Mouse (Mus musculus): ENCODE data around the gene Rnaseh2c. TPM values are rescaled to one million over a fixed set of nuclear protein-coding genes. Genes with fewer than 3 reads are reported as not detected.

Gene Rnaseh2c
- polyA plus RNA-seq, 1 experiment = 77.8 TPM

GRCm38 (mm10) chr19:5559229-5559628 lies 42.4 kb upstream of the Rnaseh2c start:
- Histone ChIP-seq H3K36me3 (ENCODE audit: control insufficient read depth, insufficient read depth) (no peaks in the 10 kb centered on the region), H3K27me3 (ENCODE audit: control insufficient read depth, insufficient read depth, insufficient read length) (peaks cover 56% of the 10 kb centered on the region), H3K4me3 (ENCODE audit: insufficient read depth, poor library complexity, severe bottlenecking) (no peak overlapping the region), H3ac (ENCODE audit: control insufficient read depth, insufficient read length, low read depth) (no peak overlapping the region), H3K79me2 (ENCODE audit: control insufficient read depth, insufficient read depth) (no peaks in the 10 kb centered on the region), H3K79me3 (ENCODE audit: low read depth) (no peaks in the 10 kb centered on the region)
- no peak for TF ChIP-seq USF1 (IDR thresholded peaks at IDR 0.05; ENCODE audit: low read depth)
- TF ChIP-seq MAX (IDR thresholded peaks at IDR 0.05) = no peak
- no peak for TF ChIP-seq CEBPB (IDR thresholded peaks at IDR 0.05; ENCODE audit: low read depth)
- TF ChIP-seq MYOD1 (IDR thresholded peaks at IDR 0.05; ENCODE audit: control insufficient read depth, insufficient read length, low read depth) = no peak

DNA sequence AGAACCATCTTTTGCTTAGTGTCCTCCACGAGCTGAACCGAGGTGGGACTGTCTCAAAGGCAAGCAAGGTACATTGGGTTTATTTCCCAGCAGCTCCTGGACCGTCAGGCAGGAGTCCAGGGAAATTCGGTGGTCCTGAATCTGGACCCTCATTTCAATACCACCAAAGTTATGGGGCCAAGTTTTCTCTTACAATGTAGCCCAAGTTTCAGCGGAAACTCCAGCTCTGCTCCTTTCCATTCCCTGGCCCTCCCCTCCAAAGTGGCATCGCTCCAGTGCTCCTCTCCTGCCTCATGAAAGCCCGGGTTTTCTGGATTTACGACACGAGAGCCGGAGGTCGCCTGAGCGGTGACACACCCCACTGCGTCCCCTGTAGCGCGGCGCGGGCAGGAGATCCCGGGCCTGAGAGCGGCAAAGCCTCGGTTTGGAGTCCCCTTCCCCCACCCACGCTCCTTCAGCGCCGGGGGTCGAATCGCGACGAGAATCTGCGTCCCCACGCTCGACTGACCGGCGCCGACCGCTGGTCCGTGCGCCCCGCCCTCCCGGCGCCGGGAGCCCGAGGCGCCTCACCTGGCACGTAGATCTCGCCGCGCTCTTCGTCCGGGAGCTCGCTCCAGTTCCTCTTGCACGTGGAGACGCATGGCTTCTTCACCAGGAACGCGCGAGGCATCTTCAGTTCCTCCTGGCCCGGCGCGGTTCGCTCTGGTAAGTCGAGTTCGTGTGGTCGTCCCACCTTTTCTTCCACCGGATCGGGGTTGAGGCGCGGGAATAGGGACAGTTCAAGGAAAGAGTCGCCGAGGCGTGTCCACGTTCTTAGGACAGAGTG lies 41.8 kb upstream of the Rnaseh2c start:
- Histone ChIP-seq H3K27me3 (ENCODE audit: control insufficient read depth, insufficient read depth, insufficient read length) (peaks cover 56% of the 10 kb centered on the region), H3K36me3 (ENCODE audit: control insufficient read depth, insufficient read depth) (no peaks in the 10 kb centered on the region), H3K79me3 (ENCODE audit: low read depth) (no peaks in the 10 kb centered on the region), H3K79me2 (ENCODE audit: control insufficient read depth, insufficient read depth) (no peaks in the 10 kb centered on the region), H3K4me3 (ENCODE audit: insufficient read depth, poor library complexity, severe bottlenecking) (no peak overlapping the region), H3ac (ENCODE audit: control insufficient read depth, insufficient read length, low read depth) (no peak overlapping the region)
- TF ChIP-seq FOSL1 (IDR thresholded peaks at IDR 0.05; ENCODE audit: insufficient read depth, low read length, poor library complexity, severe bottlenecking) (no peak), MAX (IDR thresholded peaks at IDR 0.05) (no peak), CTCF (IDR thresholded peaks at IDR 0.05; ENCODE audit: control insufficient read depth, insufficient read depth, insufficient read length) (no peak), CEBPB (IDR thresholded peaks at IDR 0.05; ENCODE audit: low read depth) (no peak), USF1 (IDR thresholded peaks at IDR 0.05; ENCODE audit: low read depth) (no peak), MYOD1 (IDR thresholded peaks at IDR 0.05; ENCODE audit: control insufficient read depth, insufficient read length, low read depth) (no peak), MYOG (IDR thresholded peaks at IDR 0.05; ENCODE audit: control insufficient read depth, extremely low read depth, insufficient read length) (no peak)

- peaks cover 56% of the 10 kb centered on the region for H3K27me3 ChIP-seq (ENCODE audit: control insufficient read depth, insufficient read depth, insufficient read length)
- H3K79me2 ChIP-seq (ENCODE audit: control insufficient read depth, insufficient read depth) = no peaks in the 10 kb centered on the region
- no peaks in the 10 kb centered on the region for H3K79me3 ChIP-seq (ENCODE audit: low read depth)
- no peaks in the 10 kb centered on the region for H3K36me3 ChIP-seq (ENCODE audit: control insufficient read depth, insufficient read depth)
- no peak for TF ChIP-seq MYOG (IDR thresholded peaks at IDR 0.05; ENCODE audit: control insufficient read depth, extremely low read depth, insufficient read length)
- no peak within 1 kb of the TSS for H3K4me3 ChIP-seq (ENCODE audit: insufficient read depth, poor library complexity, severe bottlenecking)
- no peak within 1 kb of the TSS for H3ac ChIP-seq (ENCODE audit: control insufficient read depth, insufficient read length, low read depth)
Observed at GRCm38 (mm10) chr19:5560457-5561041, 41.1 kb upstream of the Rnaseh2c start, which contains the start of gene Ovol1. Ovol1 (minus strand) TSS chr19:5560646.

DNA sequence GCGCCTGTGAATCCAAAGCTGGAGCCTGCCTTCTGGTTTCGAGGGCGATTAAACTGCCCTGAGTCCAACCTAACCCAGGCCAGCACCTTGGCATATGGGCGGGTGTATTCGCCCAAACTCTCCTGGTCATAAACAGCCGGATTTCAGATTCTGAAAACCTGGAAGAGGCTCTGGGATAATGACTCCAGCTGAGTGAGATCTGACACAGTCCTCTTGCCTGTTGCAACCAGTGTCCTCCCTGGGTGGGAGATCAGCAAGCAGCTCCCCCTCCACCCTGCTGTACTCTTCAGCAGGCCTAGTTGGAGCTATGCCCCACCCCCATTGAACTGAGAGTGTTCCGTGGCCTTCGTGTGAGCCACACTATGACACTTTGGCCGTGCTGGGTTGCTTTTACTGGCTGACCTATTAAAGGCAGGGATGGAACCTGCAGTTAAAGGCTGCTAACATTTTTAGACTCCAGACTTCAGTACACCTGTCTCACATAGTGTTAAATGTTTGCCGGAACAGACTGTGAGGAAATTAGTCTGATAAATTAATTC lies 40.4 kb upstream of the Rnaseh2c start:
- Histone ChIP-seq H3K27me3 (ENCODE audit: control insufficient read depth, insufficient read depth, insufficient read length) (peaks cover 54% of the 10 kb centered on the region), H3ac (ENCODE audit: control insufficient read depth, insufficient read length, low read depth) (no peak overlapping the region), H3K4me3 (ENCODE audit: insufficient read depth, poor library complexity, severe bottlenecking) (no peak overlapping the region), H3K36me3 (ENCODE audit: control insufficient read depth, insufficient read depth) (no peaks in the 10 kb centered on the region), H3K79me3 (ENCODE audit: low read depth) (no peaks in the 10 kb centered on the region), H3K79me2 (ENCODE audit: control insufficient read depth, insufficient read depth) (no peaks in the 10 kb centered on the region)
- no peak for TF ChIP-seq MYOG (IDR thresholded peaks at IDR 0.05; ENCODE audit: control insufficient read depth, extremely low read depth, insufficient read length)
- TF ChIP-seq CEBPB (IDR thresholded peaks at IDR 0.05; ENCODE audit: low read depth) = no peak
- TF ChIP-seq MYOD1 (IDR thresholded peaks at IDR 0.05; ENCODE audit: control insufficient read depth, insufficient read length, low read depth) = no peak
- no peak for TF ChIP-seq FOSL1 (IDR thresholded peaks at IDR 0.05; ENCODE audit: insufficient read depth, low read length, poor library complexity, severe bottlenecking)
- no peak for TF ChIP-seq USF1 (IDR thresholded peaks at IDR 0.05; ENCODE audit: low read depth)
- TF ChIP-seq CTCF (IDR thresholded peaks at IDR 0.05; ENCODE audit: control insufficient read depth, insufficient read depth, insufficient read length) = no peak

DNA sequence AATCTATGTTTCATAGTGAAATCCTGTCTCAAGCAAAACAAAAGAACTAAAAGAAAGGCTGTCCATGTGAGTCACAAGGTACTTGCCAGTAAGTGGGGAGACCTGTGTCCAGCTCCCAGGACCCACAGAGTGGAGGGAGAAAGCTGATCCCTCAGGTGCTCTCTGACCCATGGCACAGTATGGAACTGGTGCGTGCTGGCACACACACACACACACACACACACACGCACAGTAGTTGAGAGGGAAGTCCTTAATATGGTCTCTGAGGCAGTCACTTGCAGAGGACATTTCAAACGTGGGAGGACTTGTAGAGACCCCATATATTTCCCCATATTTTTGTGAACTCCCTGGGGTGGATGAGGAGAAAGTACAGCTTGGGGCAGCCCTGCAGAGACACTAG lies 39.8 kb upstream of the Rnaseh2c start:
- Histone ChIP-seq H3K27me3 (ENCODE audit: control insufficient read depth, insufficient read depth, insufficient read length) (peaks cover 49% of the 10 kb centered on the region), H3K36me3 (ENCODE audit: control insufficient read depth, insufficient read depth) (no peaks in the 10 kb centered on the region), H3ac (ENCODE audit: control insufficient read depth, insufficient read length, low read depth) (no peak overlapping the region), H3K79me3 (ENCODE audit: low read depth) (no peaks in the 10 kb centered on the region), H3K4me3 (ENCODE audit: insufficient read depth, poor library complexity, severe bottlenecking) (no peak overlapping the region), H3K79me2 (ENCODE audit: control insufficient read depth, insufficient read depth) (no peaks in the 10 kb centered on the region)
- TF ChIP-seq MYOD1 (IDR thresholded peaks at IDR 0.05; ENCODE audit: control insufficient read depth, insufficient read length, low read depth) (no peak), CTCF (IDR thresholded peaks at IDR 0.05; ENCODE audit: control insufficient read depth, insufficient read depth, insufficient read length) (no peak), CEBPB (IDR thresholded peaks at IDR 0.05; ENCODE audit: low read depth) (no peak), MYOG (IDR thresholded peaks at IDR 0.05; ENCODE audit: control insufficient read depth, extremely low read depth, insufficient read length) (no peak)

DNA sequence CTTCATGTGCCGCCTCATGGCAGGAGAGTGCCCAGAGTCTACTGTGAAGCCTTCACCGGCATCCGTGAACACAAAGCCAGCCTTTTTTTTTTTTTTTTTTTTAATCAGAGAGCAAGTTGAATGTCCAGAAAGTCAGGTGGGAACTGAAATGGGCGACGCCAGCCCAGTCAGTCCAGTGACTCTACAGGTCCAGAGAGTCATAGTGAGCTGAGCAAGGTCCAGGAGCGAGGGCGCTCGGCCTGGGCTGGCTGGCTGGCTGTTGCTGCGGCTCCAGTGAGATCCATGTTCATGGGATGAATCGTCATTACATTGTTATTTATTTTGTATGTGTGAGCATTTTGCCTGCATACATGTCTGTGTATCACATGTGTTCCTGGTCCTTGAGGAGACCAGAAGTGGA lies 38.9 kb upstream of the Rnaseh2c start:
- no peak overlapping the region for H3K4me3 ChIP-seq (ENCODE audit: insufficient read depth, poor library complexity, severe bottlenecking)
- H3K36me3 ChIP-seq (ENCODE audit: control insufficient read depth, insufficient read depth) = no peaks in the 10 kb centered on the region
- no peaks in the 10 kb centered on the region for H3K79me3 ChIP-seq (ENCODE audit: low read depth)
- TF ChIP-seq MYOD1 (IDR thresholded peaks at IDR 0.05; ENCODE audit: control insufficient read depth, insufficient read length, low read depth) (no peak), CEBPB (IDR thresholded peaks at IDR 0.05; ENCODE audit: low read depth) (no peak), MAX (IDR thresholded peaks at IDR 0.05) (no peak), MYOG (IDR thresholded peaks at IDR 0.05; ENCODE audit: control insufficient read depth, extremely low read depth, insufficient read length) (no peak), USF1 (IDR thresholded peaks at IDR 0.05; ENCODE audit: low read depth) (no peak), FOSL1 (IDR thresholded peaks at IDR 0.05; ENCODE audit: insufficient read depth, low read length, poor library complexity, severe bottlenecking) (no peak), CTCF (IDR thresholded peaks at IDR 0.05; ENCODE audit: control insufficient read depth, insufficient read depth, insufficient read length) (no peak)
- H3ac ChIP-seq (ENCODE audit: control insufficient read depth, insufficient read length, low read depth) = no peak overlapping the region
- no peaks in the 10 kb centered on the region for H3K79me2 ChIP-seq (ENCODE audit: control insufficient read depth, insufficient read depth)
- H3K27me3 ChIP-seq (ENCODE audit: control insufficient read depth, insufficient read depth, insufficient read length) = peaks cover 41% of the 10 kb centered on the region

Data from C2C12 (cell line).